ENCODE assay signal across 20 mouse cellular contexts in the genomic region with DNA sequence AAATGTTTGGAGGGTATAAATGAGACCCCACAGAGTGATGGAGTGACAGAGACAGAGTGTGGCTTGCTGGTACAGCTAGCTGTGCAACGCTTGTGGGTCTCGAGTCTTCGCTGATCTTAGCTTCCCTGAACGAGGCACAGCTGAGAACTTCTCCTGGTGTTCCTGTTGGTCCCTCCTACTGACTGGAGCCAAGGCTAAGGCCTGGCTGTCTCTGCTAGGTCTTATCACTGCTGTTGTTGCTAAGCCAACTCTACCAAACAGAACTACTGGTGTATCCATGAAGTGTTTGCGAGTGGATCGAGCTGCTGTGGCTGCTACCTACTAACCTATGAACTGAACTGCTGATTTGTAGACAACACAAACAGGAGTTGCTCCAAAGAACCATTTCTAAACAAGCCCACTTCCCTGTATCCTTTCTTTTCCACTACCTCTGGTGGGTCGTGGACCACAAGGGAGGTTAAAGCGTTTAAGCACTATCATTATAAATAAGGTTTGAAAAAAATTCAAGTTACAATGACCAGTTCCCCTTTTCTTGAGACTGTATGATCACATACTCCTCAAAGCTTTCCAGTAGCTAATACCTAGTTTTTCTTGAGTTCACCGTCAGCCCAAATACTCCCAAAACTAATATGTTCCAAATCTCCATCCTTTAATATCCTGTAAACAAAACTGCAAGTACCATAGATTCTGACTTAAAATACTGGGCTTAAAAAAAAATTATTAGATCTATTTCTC. TPM values are rescaled to one million over a fixed set of nuclear protein-coding genes. Genes with fewer than 3 reads are reported as not detected.
DNase-seq lines count a peak whose midpoint lies in the region; ATAC-seq and TF ChIP-seq lines count a peak whose summit lies in the region.
"Had no signal": no experiment of that assay in that cellular context is flagged by ENCODE, and none has a peak within 500 bp of the region (broad histone marks: within the 10 kb centered on the region; RNA-seq: fewer than 3 reads in every experiment).

No protein-coding gene starts in this region.

- DNase-seq in forebrain, postnatal 0 days: no peak
- no peak for DNase-seq in forebrain, embryonic 14.5 days (ENCODE audit: low spot score)
- DNase-seq in ovary, adult 18-20 months (ENCODE audit: low spot score): peak; percentile 36
- DNase-seq in ovary, postnatal 14 days (ENCODE audit: low spot score): no peak
- peak; percentile 72 for DNase-seq in heart, postnatal 0 days (ENCODE audit: low spot score)
- DNase-seq in lung, postnatal 10 days: peak; percentile 35
- DNase-seq in adipocyte (ENCODE audit: low spot score): no peak
- DNase-seq: adrenal gland, postnatal 36 days; cerebellum, postnatal 10 days; embryo, embryonic 11 days; kidney, adult 11 months; kidney, postnatal 14 days; thymus, postnatal 14 days had no signal

- no peak for TF ChIP-seq CTCF in forebrain, postnatal 0 days (IDR thresholded peaks at IDR 0.05; ENCODE audit: low read depth)
- no peak for TF ChIP-seq CTCF in heart, postnatal 0 days (IDR thresholded peaks at IDR 0.05; ENCODE audit: low read depth)

- H3K4me3 ChIP-seq in forebrain, postnatal 0 days (ENCODE audit: low read depth, low read length): no peak overlapping the region
- no peak overlapping the region for H3K4me3 ChIP-seq in forebrain, embryonic 14.5 days (ENCODE audit: low read depth, low read length)
- no peak overlapping the region for H3K4me3 ChIP-seq in heart, postnatal 0 days (ENCODE audit: low read depth, low read length)
- H3K4me3 ChIP-seq: forebrain, embryonic 13.5 days; hindbrain, embryonic 15.5 days; midbrain, embryonic 12.5 days; myocyte had no signal

- 0 out of 2 replicates have a peak overlapping the region, but pooled peaks have one; percentile 13 for H3K4me2 ChIP-seq in forebrain, postnatal 0 days (ENCODE audit: low read depth)
- H3K4me2 ChIP-seq in forebrain, embryonic 14.5 days (ENCODE audit: low read length): no peak overlapping the region
- no peak overlapping the region for H3K4me2 ChIP-seq in heart, postnatal 0 days (ENCODE audit: low read depth, low read length)
- H3K4me2 ChIP-seq: forebrain, embryonic 13.5 days; hindbrain, embryonic 15.5 days; liver, embryonic 11.5 days; midbrain, embryonic 12.5 days had no signal

- H3K36me3 ChIP-seq in forebrain, postnatal 0 days (ENCODE audit: insufficient read depth): no peaks in the 10 kb centered on the region
- H3K36me3 ChIP-seq in forebrain, embryonic 14.5 days (ENCODE audit: control insufficient read depth, insufficient read depth, low read length): no peaks in the 10 kb centered on the region
- 0 out of 2 replicates have a peak, but pooled peaks cover 2% of the 10 kb centered on the region for H3K36me3 ChIP-seq in heart, postnatal 0 days (replicated peaks; ENCODE audit: control insufficient read depth, insufficient read depth, low read length)
- H3K36me3 ChIP-seq: hindbrain, embryonic 15.5 days; midbrain, embryonic 12.5 days had no signal

- ATAC-seq in forebrain, postnatal 0 days: no peak
- ATAC-seq in forebrain, embryonic 14.5 days: no peak
- ATAC-seq in heart, postnatal 0 days (ENCODE audit: insufficient read depth, low read depth): peak; percentile 64
- ATAC-seq in frontal cortex, adult (ENCODE audit: low TSS enrichment): no peak
- ATAC-seq: forebrain, embryonic 13.5 days had no signal

- TF ChIP-seq EP300 in heart, postnatal 0 days (IDR thresholded peaks at IDR 0.05; ENCODE audit: low read depth): no peak

- no peak overlapping the region for H3K27ac ChIP-seq in forebrain, postnatal 0 days (ENCODE audit: low read depth, low read length)
- H3K27ac ChIP-seq in forebrain, embryonic 14.5 days (ENCODE audit: low read depth, low read length): no peak overlapping the region
- peak overlapping the region; percentile 53 for H3K27ac ChIP-seq in heart, postnatal 0 days (ENCODE audit: low read depth)
- H3K27ac ChIP-seq: macrophage; midbrain, embryonic 12.5 days had no signal

- no peaks in the 10 kb centered on the region for H3K27me3 ChIP-seq in forebrain, postnatal 0 days (ENCODE audit: insufficient read depth, low read length)
- H3K27me3 ChIP-seq in forebrain, embryonic 14.5 days (replicated peaks; ENCODE audit: control insufficient read depth, insufficient read depth, low read length): no peaks in the 10 kb centered on the region
- no peaks in the 10 kb centered on the region for H3K27me3 ChIP-seq in heart, postnatal 0 days (ENCODE audit: control insufficient read depth, insufficient read depth, low read length)
- H3K27me3 ChIP-seq: forebrain, embryonic 13.5 days; hindbrain, embryonic 15.5 days; midbrain, embryonic 12.5 days had no signal

- whole genome bisulfite sequencing in forebrain, postnatal 0 days: 92% methylated on average over 9 of the region's 9 CpGs
- WGBS in forebrain, embryonic 14.5 days: 92% methylated on average over 9 of the region's 9 CpGs
- 48% methylated on average over 9 of the region's 9 CpGs for WGBS in heart, postnatal 0 days

- no peaks in the 10 kb centered on the region for H3K9me3 ChIP-seq in forebrain, postnatal 0 days (ENCODE audit: low read length)
- no peaks in the 10 kb centered on the region for H3K9me3 ChIP-seq in forebrain, embryonic 14.5 days (replicated peaks; ENCODE audit: control insufficient read depth, low read length)
- no peaks in the 10 kb centered on the region for H3K9me3 ChIP-seq in heart, postnatal 0 days (replicated peaks; ENCODE audit: control insufficient read depth, low read length)
- H3K9me3 ChIP-seq: forebrain, embryonic 13.5 days; hindbrain, embryonic 15.5 days; midbrain, embryonic 12.5 days had no signal

- H3K9ac ChIP-seq in forebrain, postnatal 0 days: no peak overlapping the region
- H3K9ac ChIP-seq in forebrain, embryonic 14.5 days (ENCODE audit: low read length): no peak overlapping the region
- no peak overlapping the region for H3K9ac ChIP-seq in heart, postnatal 0 days (replicated peaks; ENCODE audit: low read depth, low read length)
- H3K9ac ChIP-seq: forebrain, embryonic 13.5 days; hindbrain, embryonic 15.5 days; midbrain, embryonic 12.5 days had no signal

- H3K4me1 ChIP-seq in forebrain, postnatal 0 days (ENCODE audit: insufficient read depth): no peaks in the 10 kb centered on the region
- no peaks in the 10 kb centered on the region for H3K4me1 ChIP-seq in forebrain, embryonic 14.5 days (ENCODE audit: control insufficient read depth, insufficient read depth, low read length)
- peaks cover 56% of the 10 kb centered on the region for H3K4me1 ChIP-seq in heart, postnatal 0 days (ENCODE audit: control insufficient read depth, insufficient read depth)
- H3K4me1 ChIP-seq: midbrain, embryonic 12.5 days had no signal

RNA-seq across cellular contexts. Expression of gene Wwtr1, which starts 42.6 kb away (rescaled TPM):
- total RNA-seq in forebrain, postnatal 0 days (2014; rRNA removed): 27.4 and 39.1 TPM in 2 replicates
- 11.7 and 12.1 TPM in 2 replicates for polyA plus RNA-seq in forebrain, postnatal 0 days (2015; fragmentation: Nextera tagmentation; extraction: Ambion mirVana)
- polyA plus RNA-seq in forebrain, embryonic 14.5 days (2014; fragmentation: Nextera tagmentation; extraction: Ambion mirVana): 12.7 and 12.8 TPM in 2 replicates
- total RNA-seq in heart, postnatal 0 days (2014; rRNA removed; ENCODE audit: low replicate concordance): 88.9 and 90.9 TPM in 2 replicates
- polyA plus RNA-seq in heart, postnatal 0 days (2015; fragmentation: Nextera tagmentation; extraction: Ambion mirVana): 24.9 and 26.1 TPM in 2 replicates
- polyA plus RNA-seq: macrophage had no signal

Comparison
In these comparisons a context has a peak if more than half of its experiments do, and no peak if none do; other contexts are left out.
1. DNase-seq: peak in ovary, adult 18-20 months (single experiment), heart, postnatal 0 days (single experiment) and lung, postnatal 10 days (single experiment); none in forebrain, postnatal 0 days (single experiment), forebrain, embryonic 14.5 days (single experiment), ovary, postnatal 14 days (single experiment) and adipocyte (single experiment).